Mouse (Mus musculus) MEL-GATA-1-ER (cell line): ENCODE results near the gene Rho.

Experiments
- DNase-seq: peaks from one replicate; pipeline ENCODE4 v3.0.0-alpha.2; 2012; ENCODE audit warnings: low read depth; ENCODE audit errors: extremely low read depth

Rho gene

GRCm38 (mm10) chr6:115955169-115955568, 23.6 kb downstream of the Rho start:
- no peak for DNase-seq

DNA sequence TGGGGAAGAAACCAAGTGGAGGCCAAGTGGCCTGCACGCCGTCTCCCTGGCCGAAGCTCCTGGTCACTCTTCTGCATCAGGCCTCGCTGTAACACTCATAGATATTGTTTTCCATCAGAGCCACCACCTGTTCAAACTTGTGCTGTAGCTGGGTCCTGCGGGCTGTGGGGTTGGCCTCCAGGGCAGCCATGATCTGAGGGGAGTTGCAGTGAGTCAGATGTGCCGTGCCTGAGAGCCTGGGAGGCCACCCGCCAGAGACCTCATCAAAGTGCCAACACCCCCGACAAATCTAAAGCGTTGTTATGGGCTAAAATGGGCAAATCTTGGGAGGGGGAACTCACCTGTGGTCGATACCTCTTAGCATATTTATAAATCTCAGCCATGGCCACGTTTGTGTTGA, 24.1 kb downstream of the Rho start:
- DNase-seq = no peak

DNA sequence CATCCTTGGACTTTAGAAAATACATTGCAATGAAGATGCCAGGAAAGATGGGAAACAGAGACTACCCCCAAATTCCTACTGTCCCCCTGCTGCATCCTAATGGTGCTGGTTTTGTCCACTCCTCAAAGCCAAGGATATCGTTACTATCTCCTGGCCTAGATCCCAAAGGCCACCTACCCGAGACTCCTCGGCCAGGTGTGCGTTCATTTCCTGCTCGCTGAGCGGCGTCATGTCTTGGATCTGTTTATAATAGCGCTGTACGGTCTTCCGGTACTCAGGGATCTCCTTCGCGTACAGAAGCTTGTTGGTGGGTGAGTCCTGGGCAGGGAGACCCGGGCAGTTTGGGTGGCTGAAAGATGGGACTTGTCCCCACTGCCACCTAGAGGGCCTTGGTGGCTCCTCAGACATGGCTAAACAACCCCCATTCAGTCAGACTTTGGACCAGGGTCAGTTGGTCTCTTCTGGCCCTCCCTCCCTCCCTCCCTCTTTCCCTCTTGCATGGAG, 24.9 kb downstream of the Rho start:
- no peak for DNase-seq

GRCm38 (mm10) chr6:115956922-115957601, 25.5 kb downstream of the Rho start:
- DNase-seq = no peak

DNA sequence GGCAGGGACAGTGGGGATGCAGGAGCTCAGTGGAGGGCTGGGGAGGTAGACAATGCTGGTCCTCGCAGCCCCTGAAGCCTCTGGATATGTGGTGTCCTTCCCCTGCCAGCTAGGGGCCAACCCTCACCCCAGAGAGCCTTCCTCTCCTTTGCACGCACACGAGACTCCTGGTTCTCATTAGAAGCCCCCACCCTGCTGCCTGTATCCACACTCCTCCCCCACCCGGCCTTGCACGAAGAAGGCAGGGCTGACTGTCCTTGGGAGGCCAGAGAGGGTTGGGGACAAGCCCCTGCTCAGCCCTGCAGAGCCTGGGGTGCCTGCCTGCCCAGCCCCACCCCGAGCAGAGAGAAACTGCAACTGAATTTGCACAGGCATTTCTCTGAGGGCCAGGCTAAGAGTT, 26.1 kb downstream of the Rho start:
- DNase-seq = no peak

GRCm38 (mm10) chr6:115958445-115958844, 26.9 kb downstream of the Rho start:
- no peak for DNase-seq

GRCm38 (mm10) chr6:115959151-115959691, 27.7 kb downstream of the Rho start:
- no peak for DNase-seq

DNA sequence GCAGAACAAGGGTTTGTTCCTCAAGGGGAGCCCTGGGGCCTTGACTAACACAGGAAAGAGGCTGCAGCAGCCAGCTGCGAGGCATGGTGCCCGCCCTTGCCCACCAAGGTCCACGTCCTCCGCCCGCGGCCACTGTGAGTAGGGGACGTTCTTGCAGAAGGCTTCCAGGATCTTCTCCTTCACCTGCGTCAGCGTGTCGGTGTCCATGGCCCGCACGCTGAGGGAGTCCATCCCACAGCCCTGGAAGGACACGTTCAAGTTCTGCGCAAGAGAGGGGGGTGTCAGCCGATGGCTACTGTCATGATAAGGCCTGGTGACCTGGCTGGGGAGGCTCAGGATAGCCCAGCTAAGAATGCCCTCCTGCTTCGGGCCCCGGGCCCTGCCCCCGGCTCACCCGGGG, 28.8 kb downstream of the Rho start:
- no peak for DNase-seq

DNA sequence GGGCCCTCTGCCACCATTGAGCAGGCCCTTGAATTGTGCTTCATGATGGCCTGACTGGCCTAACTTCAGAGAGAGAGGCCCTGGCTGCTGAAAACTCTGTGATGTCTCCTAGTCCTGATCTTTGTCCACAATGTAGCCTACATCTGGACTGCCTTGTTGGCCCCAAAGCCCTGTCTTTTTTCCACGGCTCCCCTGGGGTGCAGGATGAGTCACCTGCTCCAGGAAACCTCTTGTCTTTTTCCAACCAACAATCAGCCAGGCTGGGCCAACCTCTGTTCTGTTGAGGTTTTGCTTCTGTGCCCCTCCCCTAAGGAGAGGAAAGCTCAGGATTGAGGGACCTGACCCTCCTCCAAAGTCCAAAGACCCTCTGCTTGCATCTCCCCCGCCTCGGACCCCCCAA, 30.2 kb downstream of the Rho start:
- DNase-seq = no peak

- no peak for DNase-seq
Measured at GRCm38 (mm10) chr6:115962439-115963085, 31.0 kb downstream of the Rho start.

GRCm38 (mm10) chr6:115963656-115964055, 32.1 kb downstream of the Rho start:
- DNase-seq = no peak

DNA sequence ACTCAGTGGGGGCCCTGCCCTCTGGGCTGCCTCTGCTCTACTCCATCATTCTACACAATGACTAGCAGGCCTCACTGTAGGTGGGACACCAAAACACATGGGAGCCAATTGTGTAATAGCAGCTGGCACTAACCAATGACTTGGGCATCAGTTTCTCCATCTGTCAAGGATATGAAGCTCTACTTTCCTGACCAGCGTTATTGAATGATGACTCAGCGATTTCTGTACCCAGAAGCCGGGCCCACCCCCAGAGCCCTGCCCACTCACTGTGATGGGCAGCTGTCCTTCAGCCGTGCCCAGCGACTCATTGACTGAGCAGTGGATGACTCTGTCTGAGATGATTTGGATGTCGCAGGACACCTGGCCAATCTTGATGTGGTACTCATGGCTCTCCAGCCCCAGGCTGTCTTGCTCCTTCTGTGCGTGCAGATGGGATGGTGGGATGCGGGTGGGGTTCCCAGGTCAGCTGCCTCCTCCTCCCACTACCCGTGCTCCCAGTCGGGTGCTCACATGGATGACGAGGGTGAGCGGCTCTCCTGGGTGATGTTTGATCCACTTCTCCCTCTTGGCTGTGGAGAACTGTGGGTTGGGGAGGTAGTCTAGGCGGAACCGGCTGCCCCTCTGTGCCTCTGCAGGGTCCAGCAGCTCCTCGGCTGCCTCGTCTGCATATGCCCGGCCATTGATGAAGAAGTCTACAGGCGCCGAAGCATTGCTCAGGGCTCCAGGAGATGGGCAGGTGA, 34.8 kb downstream of the Rho start:
- no peak for DNase-seq

GRCm38 (mm10) chr6:115967291-115967880, 35.8 kb downstream of the Rho start:
- no peak for DNase-seq

DNA sequence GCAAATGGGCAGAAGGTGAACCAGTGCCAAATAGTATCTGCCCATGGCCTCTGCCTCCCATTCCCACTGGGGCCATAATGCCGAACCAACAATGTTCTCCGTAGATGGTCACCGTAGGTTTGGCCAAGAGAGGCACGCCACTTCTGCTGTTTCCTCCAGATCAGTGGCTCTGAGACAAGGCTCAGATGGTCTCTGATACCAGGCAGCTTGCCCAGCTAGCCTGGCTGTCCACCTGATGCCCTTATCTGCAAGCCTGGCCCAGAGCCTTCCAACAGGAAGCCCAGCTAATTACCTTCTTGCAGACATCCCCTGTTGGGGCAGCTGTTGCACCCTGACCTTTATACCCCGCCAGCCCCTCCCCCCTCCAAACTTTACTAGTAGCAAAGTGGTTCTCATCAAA, 36.5 kb downstream of the Rho start:
- no peak for DNase-seq

- no peak for DNase-seq
Measured at GRCm38 (mm10) chr6:115968700-115969099, 37.2 kb downstream of the Rho start.

DNA sequence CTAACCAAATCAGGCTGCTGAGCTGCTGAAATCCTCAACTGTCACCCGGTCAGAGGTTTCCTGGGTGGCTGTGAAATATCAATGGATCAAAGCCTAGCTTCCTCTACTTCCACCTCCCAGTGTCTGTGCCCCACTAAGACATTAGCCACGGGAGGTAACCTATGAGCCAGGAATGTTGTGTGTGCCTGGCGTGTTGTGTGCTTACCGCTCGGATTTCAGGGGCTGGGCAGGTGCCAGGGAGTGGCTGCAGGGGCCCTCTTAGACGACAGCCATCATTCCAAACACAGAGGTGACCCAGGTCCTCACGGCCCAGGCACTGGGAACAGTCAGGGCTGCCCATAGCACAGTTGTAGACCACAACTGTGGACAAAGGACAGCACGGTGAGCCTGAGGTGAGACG, 37.6 kb downstream of the Rho start:
- DNase-seq = no peak

GRCm38 (mm10) chr6:115969952-115970351, 38.4 kb downstream of the Rho start:
- no peak for DNase-seq

DNA sequence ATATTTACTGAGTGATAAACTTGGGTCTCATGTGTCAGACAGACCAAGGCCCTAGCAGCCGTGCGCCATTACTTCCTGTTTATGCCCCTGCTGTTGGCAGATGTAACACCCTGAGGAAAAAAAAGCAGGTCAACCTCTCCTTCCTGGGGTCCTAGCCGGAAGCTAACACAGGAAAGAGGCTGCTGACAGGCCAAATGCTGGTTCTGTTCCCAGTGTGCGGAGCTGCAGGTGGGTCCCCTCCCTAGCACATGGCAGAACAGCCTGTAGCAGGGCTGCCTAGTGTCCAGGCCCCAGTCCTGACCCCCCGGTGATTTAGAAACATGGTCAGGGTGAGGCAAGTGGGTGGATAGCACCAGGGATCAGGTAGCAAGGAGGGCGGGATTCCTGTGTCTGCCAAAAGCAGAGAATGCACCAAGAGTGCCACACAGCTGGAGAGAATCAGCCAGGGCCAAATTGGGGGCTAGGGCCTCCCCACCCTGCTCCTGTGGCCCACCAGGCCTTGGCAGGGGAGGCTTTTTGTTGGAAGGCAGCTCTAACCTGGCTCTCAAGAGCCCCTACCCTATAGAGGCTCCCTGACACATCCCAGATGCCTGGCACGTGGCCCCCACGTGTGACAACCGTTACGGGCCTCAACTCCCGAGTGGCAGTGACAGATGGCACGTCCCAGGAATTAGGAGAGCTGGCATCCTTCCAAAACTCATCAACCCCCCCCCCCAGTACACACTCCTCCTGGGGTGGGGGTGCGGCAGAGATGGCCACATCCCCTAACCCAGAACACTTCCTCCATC, 39.9 kb downstream of the Rho start:
- DNase-seq = no peak

- no peak for DNase-seq
Measured at GRCm38 (mm10) chr6:115972083-115972764, 40.7 kb downstream of the Rho start.

DNA sequence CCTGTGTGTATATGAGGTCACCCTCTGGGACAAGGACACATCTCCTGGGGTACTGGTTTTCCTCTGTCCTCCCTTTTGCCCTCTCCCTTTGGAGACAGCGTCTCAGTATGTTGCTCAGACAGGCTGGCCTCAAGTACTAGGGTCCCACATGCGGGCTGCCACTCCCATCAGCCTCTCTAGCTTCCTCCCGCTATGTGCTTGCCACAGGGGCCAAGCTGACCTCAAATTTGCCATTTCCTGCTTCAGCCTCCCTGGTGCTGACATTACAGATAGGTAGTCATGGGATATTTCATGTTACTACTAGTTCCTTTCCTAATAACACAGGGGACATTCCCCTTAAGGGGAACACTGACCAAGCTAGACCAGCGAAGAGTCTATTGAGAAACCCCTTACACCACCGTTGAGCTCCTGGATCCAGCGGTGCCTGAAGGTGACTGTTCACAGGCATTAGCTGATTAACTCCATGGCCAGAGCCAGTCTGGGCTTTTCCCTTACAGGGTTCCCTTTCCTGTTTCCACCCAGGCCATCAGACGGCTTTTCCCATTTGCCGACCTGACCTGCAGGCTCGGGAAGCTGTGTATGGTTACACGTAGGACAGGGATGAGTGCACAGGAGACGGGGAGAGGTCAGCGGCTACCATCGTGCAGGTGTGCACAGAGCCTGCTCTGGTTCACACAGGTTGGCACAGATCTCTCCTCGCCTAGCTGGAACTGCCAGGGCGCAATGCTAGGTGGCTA, 41.8 kb downstream of the Rho start:
- DNase-seq = no peak
